Mouse (Mus musculus): ENCODE results near the gene Efl1.

GRCm38 (mm10) chr7:82772481-82772880, 124.1 kb downstream of the Efl1 start:
- TF ChIP-seq MYB (IDR thresholded peaks at IDR 0.05; ENCODE audit: low read depth, low read length) (no peak), CTCF (IDR thresholded peaks at IDR 0.05 in 2 of 3, conservative IDR thresholded peaks at IDR 0.05 in 1 of 3; ENCODE audit: control insufficient read depth in 1 of 3, insufficient read depth in 1 of 3, low read depth in 2 of 3, low read length in 3 of 3, poor library complexity in 1 of 3, severe bottlenecking in 1 of 3) (no peak), MAFK (IDR thresholded peaks at IDR 0.05; ENCODE audit: borderline replicate concordance, low read depth, low read length) (no peak), UBTF (IDR thresholded peaks at IDR 0.05; ENCODE audit: borderline replicate concordance, insufficient read depth, low read depth, low read length) (no peak)

All from MEL (cell line).